Mouse (Mus musculus): ENCODE measurements around the gene Rgl1. TPM values are rescaled to one million over a fixed set of nuclear protein-coding genes. Genes with fewer than 3 reads are reported as not detected.

The Rgl1 gene
- polyA plus RNA-seq, 1 experiment from 2014 or later: 45.4 TPM

GRCm38 (mm10) chr1:152607765-152608164 lies 158.4 kb downstream of the Rgl1 start:
- H3K27ac ChIP-seq (ENCODE audit: low read length): peak overlapping the region; percentile 43
- H3K9me3 ChIP-seq (ENCODE audit: control insufficient read depth, low read length): no peaks in the 10 kb centered on the region
- H3K27me3 ChIP-seq (replicated peaks; ENCODE audit: control insufficient read depth, insufficient read depth, low read length): no peaks in the 10 kb centered on the region
- no peak overlapping the region for H3K4me2 ChIP-seq (ENCODE audit: low read depth, low read length)
- 63% methylated on average over 14 of the region's 14 CpGs for WGBS
- no peak overlapping the region for H3K9ac ChIP-seq (ENCODE audit: low read depth, low read length)
- ATAC-seq: no peak
- no peak overlapping the region for H3K4me3 ChIP-seq (ENCODE audit: low read length)
- H3K36me3 ChIP-seq (ENCODE audit: control insufficient read depth, insufficient read depth, low read length): 0 out of 2 replicates have a peak, but pooled peaks cover 4% of the 10 kb centered on the region
- peaks cover 40% of the 10 kb centered on the region for H3K4me1 ChIP-seq (ENCODE audit: control insufficient read depth, insufficient read depth, low read length)

- H3K4me3 ChIP-seq (ENCODE audit: low read length): no peak overlapping the region
- H3K4me1 ChIP-seq (ENCODE audit: control insufficient read depth, insufficient read depth, low read length): peaks cover 33% of the 10 kb centered on the region
- H3K36me3 ChIP-seq (ENCODE audit: control insufficient read depth, insufficient read depth, low read length): 0 out of 2 replicates have a peak, but pooled peaks cover 1% of the 10 kb centered on the region
- no peaks in the 10 kb centered on the region for H3K9me3 ChIP-seq (ENCODE audit: control insufficient read depth, low read length)
- H3K27ac ChIP-seq (ENCODE audit: low read length): no peak overlapping the region
- WGBS: 90% methylated on average over 11 of the region's 11 CpGs
- no peaks in the 10 kb centered on the region for H3K27me3 ChIP-seq (replicated peaks; ENCODE audit: control insufficient read depth, insufficient read depth, low read length)
- ATAC-seq: no peak
- no peak overlapping the region for H3K4me2 ChIP-seq (ENCODE audit: low read depth, low read length)
- no peak overlapping the region for H3K9ac ChIP-seq (ENCODE audit: low read depth, low read length)
Observed at GRCm38 (mm10) chr1:152606727-152607126, 159.4 kb downstream of the Rgl1 start.

DNA sequence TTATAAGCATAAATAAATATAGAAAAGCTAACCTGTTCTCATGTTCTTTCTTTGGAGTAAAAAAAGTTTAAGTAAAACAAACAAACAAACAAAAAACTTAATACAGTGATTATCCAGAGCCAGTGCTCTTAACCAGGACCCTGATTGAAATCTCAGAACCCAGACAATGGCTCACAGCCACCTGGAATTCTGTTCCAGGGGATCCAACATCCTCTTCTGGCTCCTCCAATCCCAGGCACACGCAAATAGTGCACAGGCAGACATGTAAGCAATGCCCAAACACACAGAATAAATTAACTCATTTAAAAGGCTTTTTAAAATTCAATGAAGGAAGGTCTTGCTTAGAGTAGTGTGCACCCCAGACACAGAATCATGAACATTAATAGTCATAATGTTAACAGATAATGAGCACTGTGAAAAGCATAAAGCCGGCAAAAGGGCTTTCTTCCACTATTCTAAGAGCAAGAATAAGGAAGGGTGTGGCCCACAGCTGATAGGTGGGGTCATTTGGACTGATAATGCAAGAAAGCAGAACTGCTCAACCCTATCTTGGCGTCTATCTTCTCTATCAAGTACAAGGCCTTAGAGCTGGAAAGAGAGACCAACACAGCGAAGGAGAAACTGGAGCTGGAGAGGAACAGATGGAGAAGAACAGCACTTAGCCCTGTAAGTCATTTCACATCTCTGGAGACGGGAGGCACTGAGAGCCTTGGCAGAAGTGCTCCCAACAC lies 160.1 kb downstream of the Rgl1 start:
- 0 out of 2 replicates have a peak, but pooled peaks have one; percentile 10 for ATAC-seq
- Histone ChIP-seq H3K4me2 (ENCODE audit: low read depth, low read length) (no peak overlapping the region), H3K9ac (ENCODE audit: low read depth, low read length) (no peak overlapping the region), H3K36me3 (ENCODE audit: control insufficient read depth, insufficient read depth, low read length) (no peaks in the 10 kb centered on the region), H3K27ac (ENCODE audit: low read length) (no peak overlapping the region), H3K4me3 (ENCODE audit: low read length) (no peak overlapping the region), H3K4me1 (ENCODE audit: control insufficient read depth, insufficient read depth, low read length) (peaks cover 30% of the 10 kb centered on the region), H3K9me3 (ENCODE audit: control insufficient read depth, low read length) (no peaks in the 10 kb centered on the region), H3K27me3 (replicated peaks; ENCODE audit: control insufficient read depth, insufficient read depth, low read length) (no peaks in the 10 kb centered on the region)
- WGBS: 62% methylated on average over 5 of the region's 5 CpGs

DNA sequence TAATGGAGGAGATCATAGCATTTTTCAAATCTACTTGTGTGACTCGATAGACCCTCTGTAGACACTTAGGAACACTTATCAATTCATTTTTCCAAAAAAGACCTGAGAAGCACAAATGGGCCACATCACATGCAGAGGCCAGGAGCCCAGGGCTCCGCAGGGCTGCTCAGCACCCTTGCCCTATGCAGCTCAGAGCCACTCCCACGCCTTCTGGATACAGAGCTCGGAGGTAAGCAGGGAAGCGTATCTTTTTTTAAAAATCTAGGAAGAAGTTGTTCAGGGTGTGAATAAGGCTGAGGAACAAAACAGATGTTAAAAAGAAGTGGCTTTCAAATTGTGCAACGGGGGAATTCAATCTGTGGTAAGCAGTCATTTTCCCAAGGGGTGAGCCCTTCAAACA lies 162.0 kb downstream of the Rgl1 start:
- Histone ChIP-seq H3K4me3 (ENCODE audit: low read length) (no peak overlapping the region), H3K4me1 (ENCODE audit: control insufficient read depth, insufficient read depth, low read length) (peaks cover 20% of the 10 kb centered on the region), H3K4me2 (ENCODE audit: low read depth, low read length) (no peak overlapping the region), H3K27me3 (replicated peaks; ENCODE audit: control insufficient read depth, insufficient read depth, low read length) (no peaks in the 10 kb centered on the region), H3K9me3 (ENCODE audit: control insufficient read depth, low read length) (no peaks in the 10 kb centered on the region), H3K36me3 (ENCODE audit: control insufficient read depth, insufficient read depth, low read length) (no peaks in the 10 kb centered on the region), H3K27ac (ENCODE audit: low read length) (no peak overlapping the region), H3K9ac (ENCODE audit: low read depth, low read length) (no peak overlapping the region)
- 79% methylated on average over 6 of the region's 6 CpGs for WGBS
- no peak for ATAC-seq

DNA sequence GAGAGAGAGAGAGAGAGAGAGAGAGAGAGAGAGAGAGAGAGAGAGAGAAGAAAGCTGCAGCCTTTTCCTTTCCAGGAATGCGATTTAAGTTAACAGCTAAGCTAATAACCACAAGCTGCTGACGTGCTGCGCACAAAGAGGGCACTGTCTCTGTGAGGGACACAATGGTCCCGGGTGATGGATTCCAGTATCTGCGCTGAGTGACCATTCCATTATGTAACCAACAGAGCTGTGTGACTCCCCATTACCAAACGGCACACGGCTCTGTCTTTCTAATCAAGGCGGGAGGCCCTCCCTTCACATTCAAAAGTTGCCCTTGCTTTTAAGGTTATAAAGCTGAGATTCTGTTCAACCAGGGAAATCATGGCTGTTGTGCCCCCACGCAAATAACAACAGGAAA lies 162.5 kb downstream of the Rgl1 start:
- no peak overlapping the region for H3K4me3 ChIP-seq (ENCODE audit: low read length)
- no peaks in the 10 kb centered on the region for H3K27me3 ChIP-seq (replicated peaks; ENCODE audit: control insufficient read depth, insufficient read depth, low read length)
- no peaks in the 10 kb centered on the region for H3K36me3 ChIP-seq (ENCODE audit: control insufficient read depth, insufficient read depth, low read length)
- no peak for ATAC-seq
- H3K27ac ChIP-seq (ENCODE audit: low read length): no peak overlapping the region
- 82% methylated on average over 9 of the region's 9 CpGs for WGBS
- no peak overlapping the region for H3K4me2 ChIP-seq (ENCODE audit: low read depth, low read length)
- no peaks in the 10 kb centered on the region for H3K9me3 ChIP-seq (ENCODE audit: control insufficient read depth, low read length)
- H3K4me1 ChIP-seq (ENCODE audit: control insufficient read depth, insufficient read depth, low read length): peaks cover 16% of the 10 kb centered on the region
- H3K9ac ChIP-seq (ENCODE audit: low read depth, low read length): no peak overlapping the region

- Histone ChIP-seq H3K9me3 (ENCODE audit: control insufficient read depth, low read length) (no peaks in the 10 kb centered on the region), H3K4me2 (ENCODE audit: low read depth, low read length) (no peak overlapping the region), H3K27me3 (replicated peaks; ENCODE audit: control insufficient read depth, insufficient read depth, low read length) (no peaks in the 10 kb centered on the region), H3K4me3 (ENCODE audit: low read length) (no peak overlapping the region), H3K27ac (ENCODE audit: low read length) (no peak overlapping the region), H3K9ac (ENCODE audit: low read depth, low read length) (no peak overlapping the region), H3K4me1 (ENCODE audit: control insufficient read depth, insufficient read depth, low read length) (peaks cover 8% of the 10 kb centered on the region; the same call in 1 of the 2 replicates), H3K36me3 (ENCODE audit: control insufficient read depth, insufficient read depth, low read length) (no peaks in the 10 kb centered on the region)
- ATAC-seq: no peak
- WGBS: 86% methylated on average over 2 of the region's 2 CpGs
Observed at GRCm38 (mm10) chr1:152600494-152600893, 165.7 kb downstream of the Rgl1 start.

DNA sequence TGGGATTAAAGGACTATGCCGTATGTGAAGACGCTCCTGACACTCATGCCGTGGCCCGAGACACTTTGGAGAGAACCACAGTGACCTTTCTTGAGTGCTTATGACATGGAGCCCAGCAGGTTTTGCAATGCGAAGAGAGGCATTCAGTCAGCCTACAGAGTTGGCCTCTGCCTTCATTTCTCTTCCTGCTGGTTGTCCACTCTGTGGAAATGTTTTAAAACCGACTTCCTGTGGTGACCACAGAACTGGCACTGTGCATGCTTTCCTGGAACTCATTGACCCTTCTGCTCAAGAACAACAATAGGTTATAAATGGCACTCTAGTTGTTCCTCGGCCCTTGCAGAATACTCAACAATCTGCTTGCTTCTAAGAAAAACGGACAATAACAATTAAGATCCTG lies 166.8 kb downstream of the Rgl1 start:
- no peak overlapping the region for H3K27ac ChIP-seq (ENCODE audit: low read length)

DNA sequence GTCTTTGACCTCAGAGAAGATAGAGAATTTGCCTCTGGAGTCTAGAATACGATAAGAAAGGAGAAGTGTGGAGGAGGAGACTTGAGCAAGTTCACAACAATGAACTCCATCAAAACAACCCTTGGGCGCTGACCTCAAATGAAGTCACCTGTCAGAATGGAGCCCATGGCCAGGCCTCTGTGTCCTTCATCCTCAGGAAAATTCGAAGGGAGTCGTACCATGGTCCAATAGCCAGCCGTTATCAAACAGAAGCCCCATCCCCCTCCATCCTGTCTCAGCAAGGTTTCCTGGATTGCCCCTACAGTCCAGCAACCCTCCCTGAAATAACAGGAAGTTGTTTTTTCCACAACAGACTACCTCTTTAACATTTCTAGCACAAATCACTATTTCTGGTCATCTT lies 171.5 kb downstream of the Rgl1 start:
- no peak for ATAC-seq
- Histone ChIP-seq H3K4me2 (ENCODE audit: low read depth, low read length) (no peak overlapping the region), H3K9ac (ENCODE audit: low read depth, low read length) (no peak overlapping the region), H3K27me3 (replicated peaks; ENCODE audit: control insufficient read depth, insufficient read depth, low read length) (no peaks in the 10 kb centered on the region), H3K4me3 (ENCODE audit: low read length) (no peak overlapping the region), H3K9me3 (ENCODE audit: control insufficient read depth, low read length) (no peaks in the 10 kb centered on the region), H3K27ac (ENCODE audit: low read length) (no peak overlapping the region), H3K36me3 (ENCODE audit: control insufficient read depth, insufficient read depth, low read length) (no peaks in the 10 kb centered on the region), H3K4me1 (ENCODE audit: control insufficient read depth, insufficient read depth, low read length) (peaks cover 15% of the 10 kb centered on the region)
- WGBS: 61% methylated on average over 5 of the region's 5 CpGs

More for the DNA sequence above, 166.8 kb downstream of the Rgl1 start:
- peaks cover 15% of the 10 kb centered on the region; the same call in 1 of the 2 replicates for H3K4me1 ChIP-seq (ENCODE audit: control insufficient read depth, insufficient read depth, low read length)
- WGBS: 72% methylated on average over 8 of the region's 8 CpGs
- no peak overlapping the region for H3K9ac ChIP-seq (ENCODE audit: low read depth, low read length)
- H3K4me2 ChIP-seq (ENCODE audit: low read depth, low read length): no peak overlapping the region
- no peaks in the 10 kb centered on the region for H3K9me3 ChIP-seq (ENCODE audit: control insufficient read depth, low read length)
- no peaks in the 10 kb centered on the region for H3K27me3 ChIP-seq (replicated peaks; ENCODE audit: control insufficient read depth, insufficient read depth, low read length)
- no peak for ATAC-seq
- H3K36me3 ChIP-seq (ENCODE audit: control insufficient read depth, insufficient read depth, low read length): no peaks in the 10 kb centered on the region
- H3K4me3 ChIP-seq (ENCODE audit: low read length): no peak overlapping the region

- WGBS: 87% methylated on average over 9 of the region's 9 CpGs
- Histone ChIP-seq H3K9me3 (ENCODE audit: control insufficient read depth, low read length) (no peaks in the 10 kb centered on the region), H3K4me3 (ENCODE audit: low read length) (no peak overlapping the region), H3K9ac (ENCODE audit: low read depth, low read length) (no peak overlapping the region), H3K36me3 (ENCODE audit: control insufficient read depth, insufficient read depth, low read length) (no peaks in the 10 kb centered on the region), H3K4me1 (ENCODE audit: control insufficient read depth, insufficient read depth, low read length) (peaks cover 21% of the 10 kb centered on the region), H3K27me3 (replicated peaks; ENCODE audit: control insufficient read depth, insufficient read depth, low read length) (no peaks in the 10 kb centered on the region), H3K27ac (ENCODE audit: low read length) (no peak overlapping the region), H3K4me2 (ENCODE audit: low read depth, low read length) (no peak overlapping the region)
- ATAC-seq: no peak
Observed at GRCm38 (mm10) chr1:152593831-152594549, 172.2 kb downstream of the Rgl1 start.
